Mouse (Mus musculus) 416B (cell line): ENCODE measurements at regions not wholly inside any gene's neighbourhood (a gene's known extent, or its start where the extent isn't known, plus 50 kb on each side); places are given as distances from the start of the nearest gene placed in this dataset.

Source experiments
- DNase-seq: peaks from one replicate; pipeline ENCODE4 v3.0.0; 2011; ENCODE audit warnings: low read depth

DNA sequence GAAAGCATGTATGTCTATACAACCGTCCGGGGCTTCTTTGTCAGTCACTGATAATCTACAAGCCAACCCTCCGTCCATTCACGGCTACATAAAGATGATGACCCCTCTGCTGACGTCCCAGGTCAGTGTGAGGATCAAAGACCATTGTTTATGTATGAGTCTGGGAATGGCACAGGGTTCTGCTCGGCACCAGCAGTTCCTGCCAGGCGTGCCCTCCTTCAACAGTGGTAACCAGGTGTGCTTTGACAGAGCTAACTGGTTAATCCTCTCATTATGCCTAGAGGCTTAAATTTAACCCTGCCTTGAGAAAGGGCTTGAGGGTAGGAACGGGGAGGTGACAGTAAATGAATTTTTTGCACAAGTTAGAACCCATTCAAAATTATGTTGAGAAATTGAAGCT lies 58.2 kb upstream of the Ttc29 start:
- DNase-seq: no peak

DNA sequence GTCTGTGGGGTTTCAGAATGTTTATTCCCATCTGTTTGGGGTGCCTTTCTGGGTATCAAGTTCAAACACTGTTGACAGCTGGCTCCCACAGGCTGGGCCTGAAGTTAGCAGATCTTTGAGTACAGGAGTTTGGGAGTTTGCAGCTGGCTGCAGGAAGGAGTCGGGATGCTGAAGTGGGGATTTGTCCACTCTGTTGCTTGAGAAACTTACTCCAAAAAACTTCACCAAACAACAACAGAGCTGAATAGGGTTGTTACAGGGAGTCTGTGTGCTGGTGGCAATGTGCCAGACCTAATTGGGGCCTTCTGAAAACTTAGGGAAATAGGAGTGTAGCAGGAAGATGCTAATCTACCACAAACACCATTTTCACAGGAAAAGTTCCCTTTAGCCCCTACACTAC lies 51.1 kb upstream of the Ttc29 start:
- DNase-seq: no peak

DNA sequence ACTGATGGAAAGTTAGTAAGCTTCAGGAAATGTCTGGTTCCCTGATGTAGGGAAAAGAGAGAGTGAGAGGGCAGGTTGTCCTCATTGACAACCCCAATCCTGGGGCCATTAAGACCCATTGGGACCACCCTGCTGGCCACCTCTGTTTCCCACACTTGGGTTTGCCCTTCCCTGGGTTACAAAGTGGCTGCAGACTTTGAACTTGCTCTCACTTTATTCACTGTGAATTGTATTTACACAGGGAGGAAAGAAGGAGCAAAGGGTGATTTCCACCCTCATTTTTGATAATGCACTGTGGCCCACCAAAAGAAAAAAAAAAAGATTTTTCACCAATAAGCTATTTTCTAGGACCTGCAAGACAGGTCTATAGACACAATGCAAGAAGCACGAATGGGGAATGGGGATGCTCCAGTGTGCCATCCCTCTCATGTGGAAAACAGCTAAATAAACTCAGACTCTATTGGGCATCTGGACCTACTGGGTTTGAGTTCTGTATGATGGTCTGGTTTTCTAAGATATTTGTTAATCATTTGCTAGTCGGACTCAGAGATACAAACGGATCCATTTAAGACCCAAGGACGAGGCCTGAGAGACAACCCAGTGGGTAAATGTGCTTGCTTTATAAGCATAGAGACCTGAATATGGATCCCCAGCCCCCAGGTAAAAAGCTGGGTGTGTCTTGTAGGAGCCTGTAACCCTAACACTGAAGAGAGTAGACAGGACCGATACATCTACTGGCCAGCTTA lies 50.2 kb upstream of the Ttc29 start:
- no peak for DNase-seq
